ENCODE assay signal across 8 mouse cellular contexts in genomic region chr15:3582807-3583636, GRCm38 (mm10). TPM values are rescaled to one million over a fixed set of nuclear protein-coding genes. Genes with fewer than 3 reads are reported as not detected.
DNase-seq lines count a peak whose midpoint lies in the region; ATAC-seq and TF ChIP-seq lines count a peak whose summit lies in the region.

Ghr (minus strand) TSS chr15:3583492.

- peaks cover 5% of the 10 kb centered on the region; the same call in 1 of the 2 replicates for H3K4me1 ChIP-seq in bone marrow macrophage, adult 2 months (ENCODE audit: control insufficient read depth, insufficient read depth, low read length)
- H3K4me1 ChIP-seq in embryonic fibroblast, embryonic 13.5 days (ENCODE audit: control insufficient read depth, insufficient read depth, low read length), result peaks cover 9% of the 10 kb centered on the region
- H3K4me1 ChIP-seq in heart, embryonic 12.5 days (replicated peaks), result peaks cover 39% of the 10 kb centered on the region
- H3K4me1 ChIP-seq in kidney, postnatal 0 days (replicated peaks; ENCODE audit: insufficient read depth, low read length), result no peaks in the 10 kb centered on the region
- peaks cover 6% of the 10 kb centered on the region for H3K4me1 ChIP-seq in liver, adult 2 months (ENCODE audit: control insufficient read depth, insufficient read depth, low read length)
- peaks cover 22% of the 10 kb centered on the region; the same call in 1 of the 2 replicates for H3K4me1 ChIP-seq in stomach, embryonic 15.5 days

- TF ChIP-seq CTCF in bone marrow macrophage, adult 2 months (IDR thresholded peaks at IDR 0.05; ENCODE audit: low read depth, low read length), result peak; percentile 44; the same call in 1 of the 2 replicates
- TF ChIP-seq CTCF in embryonic fibroblast, embryonic 13.5 days (IDR thresholded peaks at IDR 0.05; ENCODE audit: borderline replicate concordance, insufficient read depth, low read length), result 0 out of 2 replicates have a peak, but pooled peaks have one; percentile 39
- TF ChIP-seq CTCF in kidney, postnatal 0 days (IDR thresholded peaks at IDR 0.05; ENCODE audit: low read depth), result peak; percentile 78
- peak; percentile 81 for TF ChIP-seq CTCF in liver, adult 2 months (IDR thresholded peaks at IDR 0.05; ENCODE audit: low read depth, low read length)

- peak; percentile 87 for ATAC-seq in heart, embryonic 12.5 days (ENCODE audit: insufficient number of reproducible peaks, low FRiP score)
- ATAC-seq in kidney, postnatal 0 days (replicated peaks; ENCODE audit: low FRiP score, low read depth), result peak; percentile 89
- ATAC-seq in stomach, embryonic 15.5 days (ENCODE audit: insufficient read depth, low FRiP score, low read depth), result peak; percentile 76

- H3K9ac ChIP-seq in heart, embryonic 12.5 days, result peak within 1 kb of the TSS; percentile 85
- peak within 1 kb of the TSS; percentile 77 for H3K9ac ChIP-seq in kidney, postnatal 0 days (ENCODE audit: low read depth, low read length)
- H3K9ac ChIP-seq in liver, adult 2 months (ENCODE audit: low read depth, low read length), result peak within 1 kb of the TSS; percentile 96
- H3K9ac ChIP-seq in stomach, embryonic 15.5 days, result peak within 1 kb of the TSS; percentile 81

- H3K27ac ChIP-seq in bone marrow macrophage, adult 2 months (ENCODE audit: insufficient read depth, low read depth, low read length), result no peak within 1 kb of the TSS
- H3K27ac ChIP-seq in embryonic fibroblast, embryonic 13.5 days (ENCODE audit: insufficient read depth, low read length), result peak within 1 kb of the TSS; percentile 80
- peak within 1 kb of the TSS; percentile 96 for H3K27ac ChIP-seq in heart, embryonic 12.5 days (ENCODE audit: poor library complexity, severe bottlenecking)
- peak within 1 kb of the TSS; percentile 95 for H3K27ac ChIP-seq in kidney, postnatal 0 days
- peak within 1 kb of the TSS; percentile 96 for H3K27ac ChIP-seq in liver, adult 2 months (replicated peaks; ENCODE audit: insufficient read depth, low read depth, low read length)
- H3K27ac ChIP-seq in stomach, embryonic 15.5 days, result peak within 1 kb of the TSS; percentile 97

- WGBS in heart, embryonic 12.5 days, result 0% methylated on average over 49 of the region's 52 CpGs
- WGBS in kidney, postnatal 0 days, result under 1% methylated on average over 50 of the region's 52 CpGs
- under 1% methylated on average over 50 of the region's 52 CpGs for WGBS in liver, adult 2 months
- under 1% methylated on average over 51 of the region's 52 CpGs for WGBS in stomach, embryonic 15.5 days

- H3K79me2 ChIP-seq in liver, adult 2 months (ENCODE audit: control insufficient read depth, insufficient read depth, low read length), result peaks cover 6% of the 10 kb centered on the region; the same call in 1 of the 2 replicates

- H3K9me3 ChIP-seq in heart, embryonic 12.5 days (replicated peaks), result no peaks in the 10 kb centered on the region
- no peaks in the 10 kb centered on the region for H3K9me3 ChIP-seq in kidney, postnatal 0 days (replicated peaks; ENCODE audit: low read length)
- no peaks in the 10 kb centered on the region for H3K9me3 ChIP-seq in stomach, embryonic 15.5 days

- DNase-seq in B cell, adult 2 months, result peak; percentile 17 to 19
- peak; percentile 96 for DNase-seq in kidney, postnatal 0 days (ENCODE audit: low spot score)
- peak; percentile 80 for DNase-seq in liver, adult 2 months (ENCODE audit: extremely low read depth, low read depth, low spot score)
- peak; percentile 52 for DNase-seq in naive thymus-derived CD4-positive, alpha-beta T cell, adult 2 months (ENCODE audit: low read depth)

- H3K4me3 ChIP-seq in bone marrow macrophage, adult 2 months (ENCODE audit: insufficient read depth, low read length), result peak within 1 kb of the TSS; percentile 56
- H3K4me3 ChIP-seq in embryonic fibroblast, embryonic 13.5 days (ENCODE audit: insufficient read depth, low read length), result peak within 1 kb of the TSS; percentile 80
- H3K4me3 ChIP-seq in heart, embryonic 12.5 days, result peak within 1 kb of the TSS; percentile 69
- peak within 1 kb of the TSS; percentile 78 for H3K4me3 ChIP-seq in kidney, postnatal 0 days (replicated peaks; ENCODE audit: low read depth, low read length)
- H3K4me3 ChIP-seq in liver, adult 2 months (ENCODE audit: insufficient read depth, low read depth, low read length), result peak within 1 kb of the TSS; percentile 87
- peak within 1 kb of the TSS; percentile 90 for H3K4me3 ChIP-seq in stomach, embryonic 15.5 days (replicated peaks)

- peak within 1 kb of the TSS; percentile 73 for H3K4me2 ChIP-seq in heart, embryonic 12.5 days
- peak within 1 kb of the TSS; percentile 84 for H3K4me2 ChIP-seq in kidney, postnatal 0 days (ENCODE audit: low read length)
- H3K4me2 ChIP-seq in stomach, embryonic 15.5 days, result peak within 1 kb of the TSS; percentile 48

- no peak for TF ChIP-seq POLR2A in bone marrow macrophage, adult 2 months (IDR thresholded peaks at IDR 0.05; ENCODE audit: borderline replicate concordance, low read depth, low read length)
- TF ChIP-seq POLR2A in embryonic fibroblast, embryonic 13.5 days (IDR thresholded peaks at IDR 0.05; ENCODE audit: low read depth, low read length), result peak; percentile 82
- TF ChIP-seq POLR2A in liver, adult 2 months (IDR thresholded peaks at IDR 0.05; ENCODE audit: extremely low read depth, insufficient read depth, low read length), result peak; percentile 93

- H3K36me3 ChIP-seq in heart, embryonic 12.5 days, result no peaks in the 10 kb centered on the region
- no peaks in the 10 kb centered on the region for H3K36me3 ChIP-seq in kidney, postnatal 0 days (ENCODE audit: insufficient read depth, low read length)
- H3K36me3 ChIP-seq in liver, adult 2 months (ENCODE audit: control insufficient read depth, insufficient read depth, low read length), result peaks cover 13% of the 10 kb centered on the region; the same call in 1 of the 2 replicates
- H3K36me3 ChIP-seq in stomach, embryonic 15.5 days, result no peaks in the 10 kb centered on the region

- H3K27me3 ChIP-seq in heart, embryonic 12.5 days (replicated peaks), result no peaks in the 10 kb centered on the region
- H3K27me3 ChIP-seq in kidney, postnatal 0 days (ENCODE audit: insufficient read depth, low read length), result no peaks in the 10 kb centered on the region
- no peaks in the 10 kb centered on the region for H3K27me3 ChIP-seq in liver, adult 2 months (ENCODE audit: control insufficient read depth, insufficient read depth, low read length)
- H3K27me3 ChIP-seq in stomach, embryonic 15.5 days (replicated peaks), result no peaks in the 10 kb centered on the region

RNA-seq across cellular contexts. Expression of gene Ghr, which starts in this region (rescaled TPM):
- polyA plus RNA-seq in bone marrow macrophage, adult 2 months (2012; ENCODE audit: insufficient read depth, insufficient read length, missing spikeins), result 1.5 TPM in 1 of 2 replicates, not detected in the other
- polyA plus RNA-seq in embryonic fibroblast, embryonic 13.5 days (2011; ENCODE audit: insufficient read length, low read depth, missing spikeins), result 116 and 118 TPM in 2 replicates
- 68.8 and 70.4 TPM in 2 replicates for polyA plus RNA-seq in heart, embryonic 12.5 days (2016; fragmentation: Nextera tagmentation; extraction: Ambion mirVana)
- polyA plus RNA-seq in kidney, postnatal 0 days (2015; fragmentation: Nextera tagmentation; extraction: Ambion mirVana), result 80.4 and 82.6 TPM in 2 replicates
- 406 and 423 TPM in 2 replicates for total RNA-seq in liver, adult 2 months (2014; rRNA removed)
- polyA plus RNA-seq in liver, adult 2 months (2012; rRNA removed), result 141 and 142 TPM in 2 replicates
- 113 and 131 TPM in 2 replicates for polyA plus RNA-seq in stomach, embryonic 15.5 days (2015; fragmentation: Nextera tagmentation; extraction: Ambion mirVana)

Comparison
In these comparisons a context has a peak if more than half of its experiments do, and no peak if none do; other contexts are left out.
1. RNA of gene Ghr (polyA plus RNA-seq): 141 to 142 TPM in liver, adult 2 months, 116 to 118 TPM in embryonic fibroblast, embryonic 13.5 days, 113 to 131 TPM in stomach, embryonic 15.5 days, 80.4 to 82.6 TPM in kidney, postnatal 0 days and 68.8 to 70.4 TPM in heart, embryonic 12.5 days; 1.5 TPM in bone marrow macrophage, adult 2 months; every median in the first group is over 10 times any median in the second.
2. DNase-seq: peak in every context shown above with its lines; median percentile 96 in kidney, postnatal 0 days; 80 in liver, adult 2 months; 52 in naive thymus-derived CD4-positive, alpha-beta T cell, adult 2 months; 18 in B cell, adult 2 months.
3. Peak in every context shown above with its lines, with median percentiles within 50 percentile points of each other: H3K4me3 ChIP-seq, CTCF ChIP-seq, ATAC-seq, H3K4me2 ChIP-seq and H3K9ac ChIP-seq.